Mouse (Mus musculus): ENCODE results near the gene Xirp2.

- TF ChIP-seq CTCF (IDR thresholded peaks at IDR 0.05; ENCODE audit: extremely low read depth, insufficient read depth, insufficient read length, insufficient replicate concordance), result no peak
- TF ChIP-seq POLR2A (IDR thresholded peaks at IDR 0.05; ENCODE audit: low read depth, low read length), result no peak
Measured at GRCm38 (mm10) chr2:67535347-67535746, 89.5 kb downstream of the Xirp2 start.
